Mouse (Mus musculus): ENCODE measurements around the gene Lsm11.

DNA sequence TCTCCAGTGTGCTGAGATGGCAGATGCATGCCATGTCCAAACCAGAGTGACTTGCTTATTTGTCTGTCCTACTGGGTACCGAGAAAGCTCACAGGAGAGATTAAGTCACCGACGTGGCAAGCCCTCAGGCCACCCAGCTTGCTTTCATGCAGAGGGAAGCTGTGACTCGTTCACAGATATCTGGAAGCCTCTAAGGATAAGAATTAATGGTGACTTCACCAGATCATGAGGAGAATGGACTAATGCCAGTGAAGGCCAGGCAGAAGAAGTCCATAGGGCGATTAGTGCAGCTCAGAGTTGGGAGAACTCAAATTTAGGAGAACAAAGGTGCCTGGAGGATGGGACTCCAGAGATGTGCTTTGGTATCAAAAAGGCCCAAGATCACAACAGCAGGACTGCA lies 17.3 kb downstream of the Lsm11 start:
- no peak for TF ChIP-seq GATA1 (IDR thresholded peaks at IDR 0.05; ENCODE audit: borderline replicate concordance, low read length)
- TF ChIP-seq FLI1 (IDR thresholded peaks at IDR 0.05; ENCODE audit: low read length), result no peak

All from megakaryocyte, embryonic 14.5 days (primary cell).